ENCODE assay signal across 8 mouse cellular contexts in genomic region chr11:69715929-69716328, GRCm38 (mm10). TPM values are rescaled to one million over a fixed set of nuclear protein-coding genes. Genes with fewer than 3 reads are reported as not detected.
DNase-seq lines count a peak whose midpoint lies in the region; ATAC-seq and TF ChIP-seq lines count a peak whose summit lies in the region.

No protein-coding gene starts in this region.

- no peak overlapping the region for H3K4me3 ChIP-seq in testis, adult 2 months (ENCODE audit: control insufficient read depth, low read depth, low read length)
- no peak overlapping the region for H3K4me3 ChIP-seq in limb, embryonic 11.5 days (ENCODE audit: low read depth, low read length)
- H3K4me3 ChIP-seq in forebrain, embryonic 13.5 days = no peak overlapping the region

- H3K27ac ChIP-seq in testis, adult 2 months (ENCODE audit: control insufficient read depth, insufficient read depth, low read depth, low read length) = 0 out of 2 replicates have a peak overlapping the region, but pooled peaks have one; percentile 58
- peak overlapping the region; percentile 62; the same call in 1 of the 2 replicates for H3K27ac ChIP-seq in limb, embryonic 11.5 days (replicated peaks; ENCODE audit: low read depth, low read length)
- no peak overlapping the region for H3K27ac ChIP-seq in forebrain, embryonic 13.5 days

- peaks cover 4% of the 10 kb centered on the region for H3K4me1 ChIP-seq in testis, adult 2 months (ENCODE audit: control insufficient read depth, insufficient read depth, low read length)
- H3K4me1 ChIP-seq in limb, embryonic 11.5 days (ENCODE audit: control insufficient read depth, insufficient read depth, low read length) = peaks cover 8% of the 10 kb centered on the region; the same call in 1 of the 2 replicates
- no peaks in the 10 kb centered on the region for H3K4me1 ChIP-seq in forebrain, embryonic 13.5 days

- H3K27me3 ChIP-seq in testis, adult 2 months (ENCODE audit: control insufficient read depth, insufficient read depth, low read length) = no peaks in the 10 kb centered on the region
- no peaks in the 10 kb centered on the region for H3K27me3 ChIP-seq in limb, embryonic 11.5 days (ENCODE audit: control insufficient read depth, insufficient read depth, low read length)
- H3K27me3 ChIP-seq in forebrain, embryonic 13.5 days = no peaks in the 10 kb centered on the region

- no peaks in the 10 kb centered on the region for H3K9me3 ChIP-seq in limb, embryonic 11.5 days (ENCODE audit: control insufficient read depth, low read length)
- no peaks in the 10 kb centered on the region; the same call in 1 of the 2 replicates for H3K9me3 ChIP-seq in forebrain, embryonic 13.5 days (replicated peaks)

- TF ChIP-seq POLR2A in testis, adult 2 months (IDR thresholded peaks at IDR 0.05; ENCODE audit: control insufficient read depth, low read depth, low read length) = no peak

- no peaks in the 10 kb centered on the region for H3K36me3 ChIP-seq in testis, adult 2 months (ENCODE audit: control insufficient read depth, insufficient read depth, low read length)
- H3K36me3 ChIP-seq in limb, embryonic 11.5 days (ENCODE audit: control insufficient read depth, insufficient read depth, low read length) = no peaks in the 10 kb centered on the region
- no peaks in the 10 kb centered on the region for H3K36me3 ChIP-seq in forebrain, embryonic 13.5 days (ENCODE audit: poor library complexity, severe bottlenecking)

- TF ChIP-seq CTCF in testis, adult 2 months (IDR thresholded peaks at IDR 0.05; ENCODE audit: control insufficient read depth, insufficient read depth, insufficient replicate concordance, low read depth, low read length) = no peak

- no peak overlapping the region for H3K9ac ChIP-seq in limb, embryonic 11.5 days (ENCODE audit: low read length)
- no peak overlapping the region for H3K9ac ChIP-seq in forebrain, embryonic 13.5 days

- H3K4me2 ChIP-seq in limb, embryonic 11.5 days (ENCODE audit: low read depth, severe bottlenecking) = no peak overlapping the region
- no peak overlapping the region for H3K4me2 ChIP-seq in forebrain, embryonic 13.5 days

- no peak for DNase-seq in testis, postnatal 10 days (ENCODE audit: low spot score)
- peak; percentile 37 for DNase-seq in embryo, embryonic 9.5 days (ENCODE audit: extremely low spot score)
- peak; percentile 54 for DNase-seq in limb, embryonic 11.5 days (ENCODE audit: low spot score)
- DNase-seq in testis, postnatal 14 days (ENCODE audit: low spot score) = peak; percentile 78
- no peak for DNase-seq in layer of hippocampus, postnatal 14 days (ENCODE audit: low spot score in 2 of 2)
- no peak for DNase-seq in thymus, postnatal 4 days

- no peak for ATAC-seq in limb, embryonic 11.5 days (ENCODE audit: insufficient number of reproducible peaks, low FRiP score, low TSS enrichment, low read depth)
- ATAC-seq in forebrain, embryonic 13.5 days = no peak

- 12% methylated on average over 5 of the region's 5 CpGs for WGBS in limb, embryonic 11.5 days
- 49% methylated on average over 5 of the region's 5 CpGs for WGBS in forebrain, embryonic 13.5 days

RNA-seq across cellular contexts. Expression of gene Tnfsfm13, which starts 20.0 kb away (rescaled TPM):
- 1.3 and 1.9 TPM in 2 replicates for polyA plus RNA-seq in testis, adult 2 months (2012; rRNA removed)
- 1.1 and 1.3 TPM in 2 replicates for polyA plus RNA-seq in limb, embryonic 11.5 days (2014; fragmentation: Nextera tagmentation; extraction: Ambion mirVana)
- 1 to 10 TPM in 1 of 2 experiments, under 1 TPM in 1; 0.45 to 1.0 TPM for total RNA-seq in layer of hippocampus, postnatal 14 days (2021)
- polyA plus RNA-seq in forebrain, embryonic 13.5 days (2015; fragmentation: Nextera tagmentation; extraction: Ambion mirVana) = 0.45 and 0.87 TPM in 2 replicates

RNA-seq across cellular contexts. Expression of gene Tnfsf12, which starts 20.3 kb away (rescaled TPM):
- 2.9 and 3.3 TPM in 2 replicates for polyA plus RNA-seq in testis, adult 2 months (2012; rRNA removed)
- polyA plus RNA-seq in limb, embryonic 11.5 days (2014; fragmentation: Nextera tagmentation; extraction: Ambion mirVana) = 2.6 and 3.3 TPM in 2 replicates
- 1 to 10 TPM; 5.8 to 6.5 TPM for total RNA-seq in layer of hippocampus, postnatal 14 days (2021)
- polyA plus RNA-seq in forebrain, embryonic 13.5 days (2015; fragmentation: Nextera tagmentation; extraction: Ambion mirVana) = 1.00 and 1.1 TPM in 2 replicates

RNA-seq across cellular contexts. Expression of gene Tnfsf13, which starts 30.3 kb away (rescaled TPM):
- 4.2 and 5.6 TPM in 2 replicates for polyA plus RNA-seq in testis, adult 2 months (2012; rRNA removed)
- not detected in 2 replicates for polyA plus RNA-seq in limb, embryonic 11.5 days (2014; fragmentation: Nextera tagmentation; extraction: Ambion mirVana)
- 1 to 10 TPM in 1 of 2 experiments, under 1 TPM in 1; 0.88 to 1.1 TPM for total RNA-seq in layer of hippocampus, postnatal 14 days (2021)
- 0.15 and 0.43 TPM in 2 replicates for polyA plus RNA-seq in forebrain, embryonic 13.5 days (2015; fragmentation: Nextera tagmentation; extraction: Ambion mirVana)

RNA-seq across cellular contexts. Expression of gene Senp3, which starts 34.0 kb away (rescaled TPM):
- 54.7 and 67.6 TPM in 2 replicates for polyA plus RNA-seq in testis, adult 2 months (2012; rRNA removed)
- polyA plus RNA-seq in limb, embryonic 11.5 days (2014; fragmentation: Nextera tagmentation; extraction: Ambion mirVana) = 125 and 127 TPM in 2 replicates
- 10 to 100 TPM; 84.3 to 88.5 TPM for total RNA-seq in layer of hippocampus, postnatal 14 days (2021)
- polyA plus RNA-seq in forebrain, embryonic 13.5 days (2015; fragmentation: Nextera tagmentation; extraction: Ambion mirVana) = 93.7 and 99.6 TPM in 2 replicates

RNA-seq across cellular contexts. Expression of gene Polr2a, which starts 42.5 kb away (rescaled TPM):
- polyA plus RNA-seq in testis, adult 2 months (2012; rRNA removed) = 54.7 and 75.8 TPM in 2 replicates
- 64.0 and 78.3 TPM in 2 replicates for polyA plus RNA-seq in limb, embryonic 11.5 days (2014; fragmentation: Nextera tagmentation; extraction: Ambion mirVana)
- total RNA-seq in layer of hippocampus, postnatal 14 days (2021) = 10 to 100 TPM; 62.8 to 68.5 TPM
- polyA plus RNA-seq in forebrain, embryonic 13.5 days (2015; fragmentation: Nextera tagmentation; extraction: Ambion mirVana) = 23.2 and 24.1 TPM in 2 replicates

Comparison
In these comparisons a context has a peak if more than half of its experiments do, and no peak if none do; other contexts are left out.
1. DNase-seq: peak in embryo, embryonic 9.5 days (single experiment), limb, embryonic 11.5 days (single experiment) and testis, postnatal 14 days (single experiment); none in testis, postnatal 10 days (single experiment), layer of hippocampus, postnatal 14 days (0 of 2) and thymus, postnatal 4 days (single experiment).